20 mouse cellular contexts compared by ENCODE assay signal in genomic region chr4:70576096-70576495, GRCm38 (mm10).
"Had no signal": no experiment of that assay in that cellular context is flagged by ENCODE, and none has a peak within 500 bp of the region (broad histone marks: within the 10 kb centered on the region; RNA-seq: fewer than 3 reads in every experiment).

No protein-coding gene starts in this region.

- H3K4me2 ChIP-seq: lung, embryonic 14.5 days; midbrain, embryonic 12.5 days; neural tube, embryonic 12.5 days; stomach, embryonic 15.5 days had no signal

- H3K27ac ChIP-seq: liver, embryonic 14.5 days; midbrain, embryonic 10.5 days; midbrain, embryonic 12.5 days; neural tube, embryonic 12.5 days; stomach, embryonic 15.5 days; stomach, postnatal 0 days had no signal

- H3K9me3 ChIP-seq: midbrain, embryonic 10.5 days; midbrain, embryonic 12.5 days; neural tube, embryonic 12.5 days; stomach, embryonic 15.5 days had no signal

- H3K36me3 ChIP-seq: midbrain, embryonic 10.5 days; midbrain, embryonic 12.5 days; neural tube, embryonic 12.5 days; stomach, embryonic 15.5 days had no signal

- H3K27me3 ChIP-seq: midbrain, embryonic 12.5 days; neural tube, embryonic 12.5 days; stomach, embryonic 15.5 days had no signal

- H3K9ac ChIP-seq: liver, embryonic 14.5 days; lung, embryonic 14.5 days; midbrain, embryonic 12.5 days; neural tube, embryonic 12.5 days; stomach, embryonic 15.5 days had no signal

- H3K4me3 ChIP-seq: midbrain, embryonic 10.5 days; midbrain, embryonic 12.5 days; myocyte; neural tube, embryonic 12.5 days; stomach, embryonic 15.5 days had no signal

- ATAC-seq: midbrain, embryonic 16.5 days had no signal

- DNase-seq: lung, adult 18-20 months; lung, embryonic 14.5 days; lung, postnatal 10 days; lung, postnatal 4 days; midbrain, embryonic 14.5 days; retina, postnatal 1 day; right cerebral cortex, adult 18-20 months; right cerebral cortex, postnatal 25 days; right cerebral cortex, postnatal 4 days; thymus, adult 2 months; thymus, postnatal 25 days; thymus, postnatal 4 days had no signal

- H3K4me1 ChIP-seq: midbrain, embryonic 12.5 days; neural tube, embryonic 12.5 days; stomach, embryonic 15.5 days had no signal
